Mouse (Mus musculus): ENCODE data around the gene Dph5. TPM values are rescaled to one million over a fixed set of nuclear protein-coding genes. Genes with fewer than 3 reads are reported as not detected.

Dph5 gene
- polyA plus RNA-seq, 1 experiment from 2014 or later: 30.5 TPM

- no peak overlapping the region for H3K27ac ChIP-seq (replicated peaks)
- H3K4me3 ChIP-seq: no peak overlapping the region
- no peaks in the 10 kb centered on the region for H3K9me3 ChIP-seq
- 92% methylated on average over 6 of the region's 6 CpGs for WGBS
- no peaks in the 10 kb centered on the region for H3K4me1 ChIP-seq
- no peaks in the 10 kb centered on the region for H3K27me3 ChIP-seq (replicated peaks; ENCODE audit: low read depth, poor library complexity, severe bottlenecking)
- H3K36me3 ChIP-seq (replicated peaks): peaks cover 73% of the 10 kb centered on the region
- DNase-seq (ENCODE audit: low spot score): no peak
Observed at GRCm38 (mm10) chr3:115944376-115944775, 56.7 kb downstream of the Dph5 start.

GRCm38 (mm10) chr3:115946272-115946671 lies 58.6 kb downstream of the Dph5 start:
- H3K9me3 ChIP-seq: no peaks in the 10 kb centered on the region
- no peak overlapping the region for H3K4me3 ChIP-seq
- no peaks in the 10 kb centered on the region for H3K27me3 ChIP-seq (replicated peaks; ENCODE audit: low read depth, poor library complexity, severe bottlenecking)
- 93% methylated on average over 8 of the region's 8 CpGs for WGBS
- no peak overlapping the region for H3K27ac ChIP-seq (replicated peaks)
- peaks cover 79% of the 10 kb centered on the region for H3K36me3 ChIP-seq (replicated peaks)
- H3K4me1 ChIP-seq: peaks cover 5% of the 10 kb centered on the region; the same call in 1 of the 2 replicates
- no peak for DNase-seq (ENCODE audit: low spot score)

- peaks cover 23% of the 10 kb centered on the region for H3K4me1 ChIP-seq
- DNase-seq (ENCODE audit: low spot score): no peak
- H3K27ac ChIP-seq (replicated peaks): no peak overlapping the region
- H3K4me3 ChIP-seq: no peak overlapping the region
- H3K9me3 ChIP-seq: no peaks in the 10 kb centered on the region
- peaks cover 75% of the 10 kb centered on the region for H3K36me3 ChIP-seq (replicated peaks)
- no peaks in the 10 kb centered on the region for H3K27me3 ChIP-seq (replicated peaks; ENCODE audit: low read depth, poor library complexity, severe bottlenecking)
- WGBS: 90% methylated on average over 3 of the region's 3 CpGs
Observed at GRCm38 (mm10) chr3:115949220-115949920, 61.7 kb downstream of the Dph5 start.

- Histone ChIP-seq H3K36me3 (replicated peaks) (peaks cover 74% of the 10 kb centered on the region), H3K4me3 (no peak overlapping the region), H3K27ac (replicated peaks) (no peak overlapping the region), H3K4me1 (peaks cover 23% of the 10 kb centered on the region), H3K27me3 (replicated peaks; ENCODE audit: low read depth, poor library complexity, severe bottlenecking) (no peaks in the 10 kb centered on the region), H3K9me3 (no peaks in the 10 kb centered on the region)
- 88% methylated on average over 6 of the region's 6 CpGs for WGBS
- DNase-seq (ENCODE audit: low spot score): no peak
Observed at GRCm38 (mm10) chr3:115949921-115950877, 62.6 kb downstream of the Dph5 start.

- no peaks in the 10 kb centered on the region for H3K9me3 ChIP-seq
- DNase-seq (ENCODE audit: low spot score): no peak
- no peak overlapping the region for H3K27ac ChIP-seq (replicated peaks)
- H3K27me3 ChIP-seq (replicated peaks; ENCODE audit: low read depth, poor library complexity, severe bottlenecking): no peaks in the 10 kb centered on the region
- H3K4me1 ChIP-seq: peaks cover 23% of the 10 kb centered on the region
- peaks cover 75% of the 10 kb centered on the region for H3K36me3 ChIP-seq (replicated peaks)
- H3K4me3 ChIP-seq: no peak overlapping the region
- 61% methylated on average over 3 of the region's 3 CpGs for WGBS
Observed at GRCm38 (mm10) chr3:115951221-115951620, 63.6 kb downstream of the Dph5 start.

- Histone ChIP-seq H3K4me1 (peaks cover 23% of the 10 kb centered on the region), H3K4me3 (no peak overlapping the region), H3K9me3 (no peaks in the 10 kb centered on the region), H3K27ac (replicated peaks) (no peak overlapping the region), H3K36me3 (replicated peaks) (peaks cover 80% of the 10 kb centered on the region), H3K27me3 (replicated peaks; ENCODE audit: low read depth, poor library complexity, severe bottlenecking) (no peaks in the 10 kb centered on the region)
- no peak for DNase-seq (ENCODE audit: low spot score)
- WGBS: 54% methylated on average over 4 of the region's 4 CpGs
Observed at GRCm38 (mm10) chr3:115952356-115952755, 64.7 kb downstream of the Dph5 start.

- H3K4me1 ChIP-seq: peaks cover 23% of the 10 kb centered on the region
- H3K9me3 ChIP-seq: no peaks in the 10 kb centered on the region
- H3K4me3 ChIP-seq: no peak overlapping the region
- peaks cover 80% of the 10 kb centered on the region for H3K36me3 ChIP-seq (replicated peaks)
- H3K27ac ChIP-seq (replicated peaks): 0 out of 2 replicates have a peak overlapping the region, but pooled peaks have one; percentile 27
- WGBS: 71% methylated on average over 3 of the region's 3 CpGs
- no peaks in the 10 kb centered on the region for H3K27me3 ChIP-seq (replicated peaks; ENCODE audit: low read depth, poor library complexity, severe bottlenecking)
- DNase-seq (ENCODE audit: low spot score): no peak
Observed at GRCm38 (mm10) chr3:115953088-115953487, 65.5 kb downstream of the Dph5 start.

GRCm38 (mm10) chr3:115957223-115957622 lies 69.6 kb downstream of the Dph5 start:
- Histone ChIP-seq H3K4me1 (peaks cover 15% of the 10 kb centered on the region), H3K4me3 (no peak overlapping the region), H3K36me3 (replicated peaks) (peaks cover 67% of the 10 kb centered on the region), H3K27ac (replicated peaks) (no peak overlapping the region), H3K27me3 (replicated peaks; ENCODE audit: low read depth, poor library complexity, severe bottlenecking) (no peaks in the 10 kb centered on the region), H3K9me3 (no peaks in the 10 kb centered on the region)
- DNase-seq (ENCODE audit: low spot score): no peak
- 96% methylated on average over 7 of the region's 7 CpGs for WGBS

- no peaks in the 10 kb centered on the region for H3K9me3 ChIP-seq
- H3K4me1 ChIP-seq: peaks cover 16% of the 10 kb centered on the region
- peaks cover 33% of the 10 kb centered on the region for H3K36me3 ChIP-seq (replicated peaks)
- H3K27ac ChIP-seq (replicated peaks): peak overlapping the region; percentile 66
- WGBS: 68% methylated on average over 11 of the region's 11 CpGs
- H3K27me3 ChIP-seq (replicated peaks; ENCODE audit: low read depth, poor library complexity, severe bottlenecking): no peaks in the 10 kb centered on the region
- H3K4me3 ChIP-seq: no peak overlapping the region
- peak; percentile 13 for DNase-seq (ENCODE audit: low spot score)
Observed at GRCm38 (mm10) chr3:115961311-115962027, 73.8 kb downstream of the Dph5 start.

GRCm38 (mm10) chr3:115962028-115962415 lies 74.4 kb downstream of the Dph5 start:
- WGBS: 36% methylated on average over 4 of the region's 4 CpGs
- peaks cover 16% of the 10 kb centered on the region for H3K4me1 ChIP-seq
- no peak overlapping the region for H3K4me3 ChIP-seq
- H3K27me3 ChIP-seq (replicated peaks; ENCODE audit: low read depth, poor library complexity, severe bottlenecking): no peaks in the 10 kb centered on the region
- H3K27ac ChIP-seq (replicated peaks): no peak overlapping the region
- peaks cover 28% of the 10 kb centered on the region for H3K36me3 ChIP-seq (replicated peaks)
- H3K9me3 ChIP-seq: no peaks in the 10 kb centered on the region
- no peak for DNase-seq (ENCODE audit: low spot score)

- H3K36me3 ChIP-seq (replicated peaks): peaks cover 12% of the 10 kb centered on the region
- DNase-seq (ENCODE audit: low spot score): no peak
- WGBS: 88% methylated on average over 1 of the region's 1 CpGs
Observed at GRCm38 (mm10) chr3:115963597-115963996, 76.0 kb downstream of the Dph5 start.

GRCm38 (mm10) chr3:115964071-115964470 lies 76.4 kb downstream of the Dph5 start:
- H3K27ac ChIP-seq (replicated peaks): no peak overlapping the region
- H3K27me3 ChIP-seq (replicated peaks; ENCODE audit: low read depth, poor library complexity, severe bottlenecking): no peaks in the 10 kb centered on the region
- DNase-seq (ENCODE audit: low spot score): peak; percentile 14
- H3K36me3 ChIP-seq (replicated peaks): peaks cover 7% of the 10 kb centered on the region
- H3K4me3 ChIP-seq: no peak overlapping the region
- no peaks in the 10 kb centered on the region for H3K9me3 ChIP-seq
- H3K4me1 ChIP-seq: peaks cover 16% of the 10 kb centered on the region
- 57% methylated on average over 5 of the region's 5 CpGs for WGBS

More at GRCm38 (mm10) chr3:115963597-115963996, 76.0 kb downstream of the Dph5 start:
- Histone ChIP-seq H3K27me3 (replicated peaks; ENCODE audit: low read depth, poor library complexity, severe bottlenecking) (no peaks in the 10 kb centered on the region), H3K4me3 (no peak overlapping the region), H3K9me3 (no peaks in the 10 kb centered on the region), H3K27ac (replicated peaks) (no peak overlapping the region), H3K4me1 (peaks cover 16% of the 10 kb centered on the region)

All from embryonic facial prominence, embryonic 10.5 days (tissue).